Mouse (Mus musculus) embryonic facial prominence, embryonic 13.5 days (tissue): ENCODE results near the gene Epop. TPM values are rescaled to one million over a fixed set of nuclear protein-coding genes. Genes with fewer than 3 reads are reported as not detected.

Source experiments
- ATAC-seq: fragments of 200-750 bp; cut with Nextera tagmentation; 2 replicates; pipeline ENCODE4 v1.8.0; 2017; ENCODE audit warnings: low read depth; ENCODE audit not compliant: insufficient number of reproducible peaks, insufficient read depth, low FRiP score, low TSS enrichment
- H3K27ac ChIP-seq: fragments of 300-500 bp; sonication (generic); 2 replicates; pipeline ENCODE4 v1.5.1; 2015; ENCODE audit warnings: moderate library complexity, mild to moderate bottlenecking, inconsistent platforms
- H3K27me3 ChIP-seq: fragments of 300-500 bp; sonication (generic); 2 replicates; pipeline ENCODE4 v1.6.1; 2015; ENCODE audit warnings: mild to moderate bottlenecking, inconsistent platforms
- H3K36me3 ChIP-seq: fragments of 300-500 bp; sonication (generic); 2 replicates; pipeline ENCODE4 v1.6.1; 2015; ENCODE audit warnings: mild to moderate bottlenecking, inconsistent platforms
- H3K4me1 ChIP-seq: fragments of 300-500 bp; sonication (generic); 2 replicates; pipeline ENCODE4 v1.6.1; 2015; ENCODE audit warnings: inconsistent platforms
- H3K4me2 ChIP-seq: fragments of 300-500 bp; sonication (generic); 2 replicates; pipeline ENCODE4 v1.6.1; 2015; ENCODE audit warnings: moderate library complexity, mild to moderate bottlenecking, inconsistent platforms
- H3K4me3 ChIP-seq: fragments of 300-500 bp; sonication (generic); 2 replicates; pipeline ENCODE4 v1.5.1; 2015; ENCODE audit warnings: mild to moderate bottlenecking, inconsistent platforms
- H3K9ac ChIP-seq: fragments of 300-500 bp; sonication (generic); 2 replicates; pipeline ENCODE4 v1.6.1; 2015; ENCODE audit warnings: mild to moderate bottlenecking, inconsistent platforms
- H3K9me3 ChIP-seq: fragments of 300-500 bp; sonication (generic); 2 replicates; pipeline ENCODE4 v1.6.1; 2016; ENCODE audit warnings: inconsistent platforms
- WGBS: fragments of 180-500 bp; shearing (Covaris S2); methylation state at CpG from one replicate; pipeline ENCODE4 v1.1.7; 2015; ENCODE audit warnings: mixed read lengths; 5-methylcytosine and 5-hydroxymethylcytosine counted together
- polyA plus RNA-seq: library from polyadenylated mRNA; unstranded; fragments of >200 nt; fragmentation: Nextera tagmentation; extraction: Ambion mirVana; gene quantifications from 2 replicates; pipeline ENCODE4 v1.2.1, GENCODE M21; 2015

Gene Epop
- polyA plus RNA-seq, 1 experiment from 2014 or later: 7.2 TPM

DNA sequence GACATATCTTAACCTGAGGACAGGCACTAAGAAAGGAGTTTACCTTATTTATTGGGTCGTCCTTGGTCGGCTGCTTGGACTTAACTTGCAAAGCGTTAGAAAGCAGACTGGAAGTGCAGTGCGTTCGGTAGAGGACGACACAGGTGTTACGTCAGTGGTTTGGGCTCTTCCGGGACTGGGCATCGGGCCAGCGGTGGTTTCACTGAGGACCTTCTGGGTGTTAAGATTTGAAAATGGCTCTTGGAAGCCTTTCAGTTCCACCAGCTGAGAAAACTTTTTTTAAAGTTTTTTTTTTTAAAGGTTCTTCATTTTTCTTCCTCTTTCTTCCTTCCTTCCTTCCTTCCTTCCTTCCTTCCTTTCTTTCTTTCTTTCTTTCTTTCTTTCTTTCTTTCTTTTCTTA is 25.6 kb downstream of the Epop start:
- 78% methylated on average over 10 of the region's 10 CpGs for WGBS
- ATAC-seq: no peak
- H3K9ac ChIP-seq: no peak overlapping the region
- H3K4me1 ChIP-seq: no peaks in the 10 kb centered on the region
- H3K4me3 ChIP-seq: no peak overlapping the region
- H3K27ac ChIP-seq: no peak overlapping the region
- no peaks in the 10 kb centered on the region for H3K36me3 ChIP-seq
- H3K9me3 ChIP-seq: no peaks in the 10 kb centered on the region
- peaks cover 6% of the 10 kb centered on the region; the same call in 1 of the 2 replicates for H3K27me3 ChIP-seq
- no peak overlapping the region for H3K4me2 ChIP-seq

DNA sequence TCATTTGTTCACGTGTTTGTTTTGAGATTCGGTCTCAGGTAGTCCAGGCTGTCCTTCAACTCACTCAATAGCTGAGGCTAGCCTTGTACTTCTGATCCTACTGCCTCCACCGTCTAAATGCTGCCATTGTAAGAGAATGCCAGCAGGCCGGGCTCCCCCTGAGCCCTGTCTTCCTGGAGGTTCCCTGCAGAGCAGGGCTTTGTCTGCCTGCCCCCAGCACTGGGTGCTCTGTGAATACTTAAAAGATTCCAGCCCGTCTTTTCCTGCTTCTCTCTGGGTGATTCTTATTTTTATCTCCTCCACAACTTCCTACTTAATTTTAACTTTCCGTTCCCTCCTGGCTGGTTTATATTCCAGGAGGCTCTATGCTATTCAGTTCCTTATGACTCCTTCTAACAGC is 27.3 kb downstream of the Epop start:
- ATAC-seq: no peak
- no peak overlapping the region for H3K9ac ChIP-seq
- 24% methylated on average over 6 of the region's 6 CpGs for WGBS

DNA sequence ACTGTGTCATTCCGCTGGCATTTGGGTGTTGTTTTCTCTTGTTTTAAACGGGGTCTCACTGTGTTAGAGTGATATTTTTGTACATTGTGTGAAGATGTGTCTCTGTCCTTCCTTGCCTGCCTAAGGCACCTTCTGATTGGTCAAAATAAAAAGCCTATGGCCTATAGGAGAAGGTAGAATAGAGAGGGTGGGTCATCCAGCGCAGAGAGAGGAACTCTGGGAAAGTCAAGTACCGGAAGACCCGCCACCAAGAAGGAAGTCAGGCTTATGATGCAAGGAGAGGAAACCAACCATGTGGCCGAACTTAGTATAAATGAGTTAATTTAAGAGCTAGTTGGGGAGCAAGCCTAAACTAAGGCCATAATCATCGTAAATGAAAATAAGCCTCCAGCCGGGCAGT is 30.4 kb downstream of the Epop start:
- WGBS: 90% methylated on average over 8 of the region's 8 CpGs
- Histone ChIP-seq H3K36me3 (no peaks in the 10 kb centered on the region), H3K27me3 (no peaks in the 10 kb centered on the region), H3K27ac (no peak overlapping the region), H3K9me3 (no peaks in the 10 kb centered on the region), H3K4me2 (no peak overlapping the region), H3K9ac (no peak overlapping the region), H3K4me1 (no peaks in the 10 kb centered on the region), H3K4me3 (no peak overlapping the region)
- no peak for ATAC-seq

More for the DNA sequence above, 27.3 kb downstream of the Epop start:
- no peak overlapping the region for H3K4me3 ChIP-seq
- no peaks in the 10 kb centered on the region for H3K9me3 ChIP-seq
- H3K27me3 ChIP-seq: no peaks in the 10 kb centered on the region
- H3K4me1 ChIP-seq: no peaks in the 10 kb centered on the region
- no peaks in the 10 kb centered on the region for H3K36me3 ChIP-seq
- no peak overlapping the region for H3K27ac ChIP-seq
- H3K4me2 ChIP-seq: no peak overlapping the region

DNA sequence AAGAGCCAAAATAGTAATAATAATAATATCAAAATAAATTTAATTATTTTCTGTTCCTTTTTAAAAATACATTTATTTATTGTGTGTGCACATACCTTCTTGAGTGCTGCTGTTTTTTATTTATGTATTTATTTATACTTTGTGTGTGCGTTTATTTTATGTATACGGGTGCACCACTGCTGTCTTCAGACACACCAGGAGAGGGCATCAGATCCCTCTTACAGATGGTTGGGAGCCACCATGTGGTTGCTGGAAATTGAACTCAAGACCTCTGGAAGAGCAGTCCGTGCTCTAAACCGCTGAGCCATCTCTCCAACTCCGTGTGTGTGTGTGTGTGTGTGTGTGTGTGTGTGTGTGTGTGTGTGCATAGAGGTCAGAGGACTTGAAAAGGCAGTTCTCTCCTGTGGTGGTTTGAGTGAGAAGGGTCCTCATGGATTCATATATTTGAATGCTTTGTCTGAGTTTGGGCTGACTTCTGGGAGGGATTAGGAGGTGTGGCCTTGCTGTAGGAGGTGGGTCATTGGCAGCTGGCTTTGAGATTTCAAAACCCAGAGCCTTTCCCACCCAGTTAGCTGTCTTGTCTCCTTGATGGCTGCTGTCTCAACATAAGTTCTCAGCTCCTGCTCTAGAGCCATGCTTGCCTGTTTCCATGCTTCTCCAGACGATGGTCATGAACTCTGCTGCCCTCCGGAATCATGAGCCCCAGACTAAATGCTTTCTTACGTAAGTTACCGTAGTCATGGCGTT is 31.4 kb downstream of the Epop start:
- Histone ChIP-seq H3K9me3 (no peaks in the 10 kb centered on the region), H3K4me1 (no peaks in the 10 kb centered on the region)
- WGBS: 78% methylated on average over 10 of the region's 10 CpGs

DNA sequence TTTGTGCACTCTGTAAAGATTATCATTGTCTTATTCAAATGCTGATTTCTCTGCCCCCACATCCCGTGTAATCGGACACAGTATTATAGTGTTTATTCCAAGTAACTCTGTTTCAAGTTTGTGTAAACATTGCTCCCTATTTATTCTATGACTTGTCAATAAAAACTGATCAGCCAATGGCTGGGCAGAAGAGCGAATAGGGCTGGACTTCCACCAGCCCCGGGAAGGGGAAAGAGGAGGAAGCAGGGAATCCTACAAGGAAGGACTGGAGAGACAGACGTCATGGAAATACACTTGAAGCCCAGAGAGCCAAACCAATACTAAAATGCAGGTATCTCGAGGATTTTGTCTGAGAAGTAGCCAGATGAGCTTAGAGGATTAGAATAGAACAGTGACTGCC is 35.4 kb downstream of the Epop start:
- H3K4me2 ChIP-seq: no peak overlapping the region; the same call in 1 of the 2 replicates
- H3K4me1 ChIP-seq: peaks cover 10% of the 10 kb centered on the region
- no peaks in the 10 kb centered on the region for H3K36me3 ChIP-seq
- no peak overlapping the region for H3K9ac ChIP-seq
- no peak overlapping the region; the same call in 1 of the 2 replicates for H3K4me3 ChIP-seq
- no peaks in the 10 kb centered on the region for H3K9me3 ChIP-seq
- no peak overlapping the region for H3K27ac ChIP-seq
- WGBS: 54% methylated on average over 6 of the region's 6 CpGs
- H3K27me3 ChIP-seq: peaks cover 6% of the 10 kb centered on the region
- ATAC-seq: no peak

More for the DNA sequence above, 31.4 kb downstream of the Epop start:
- Histone ChIP-seq H3K9ac (no peak overlapping the region), H3K4me2 (no peak overlapping the region), H3K27me3 (no peaks in the 10 kb centered on the region), H3K4me3 (no peak overlapping the region), H3K27ac (no peak overlapping the region), H3K36me3 (no peaks in the 10 kb centered on the region)
- no peak for ATAC-seq

DNA sequence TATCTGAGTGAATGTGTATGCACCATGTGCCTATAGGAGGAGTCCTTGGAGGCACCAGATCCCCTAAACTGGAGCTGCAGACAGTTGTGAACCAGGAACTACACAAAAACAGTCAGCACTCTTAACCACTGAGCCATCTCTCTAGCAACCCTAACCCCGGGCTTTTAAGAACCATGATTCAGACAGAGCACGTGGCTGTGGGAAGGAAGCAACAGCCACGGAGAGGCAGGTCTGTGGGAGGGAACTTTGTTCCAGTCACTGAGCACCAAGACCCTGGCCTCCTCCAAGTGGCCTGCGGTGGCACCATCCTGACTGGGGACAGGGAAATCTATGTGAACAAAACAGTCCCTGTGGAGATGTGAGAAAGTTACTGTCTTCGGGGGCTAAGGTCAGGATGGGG is 37.6 kb downstream of the Epop start:
- Histone ChIP-seq H3K4me3 (no peak overlapping the region), H3K27ac (no peak overlapping the region), H3K4me2 (no peak overlapping the region), H3K27me3 (peaks cover 6% of the 10 kb centered on the region), H3K9ac (no peak overlapping the region), H3K36me3 (no peaks in the 10 kb centered on the region), H3K9me3 (no peaks in the 10 kb centered on the region), H3K4me1 (peaks cover 12% of the 10 kb centered on the region)
- ATAC-seq: no peak
- WGBS: 30% methylated on average over 5 of the region's 5 CpGs

DNA sequence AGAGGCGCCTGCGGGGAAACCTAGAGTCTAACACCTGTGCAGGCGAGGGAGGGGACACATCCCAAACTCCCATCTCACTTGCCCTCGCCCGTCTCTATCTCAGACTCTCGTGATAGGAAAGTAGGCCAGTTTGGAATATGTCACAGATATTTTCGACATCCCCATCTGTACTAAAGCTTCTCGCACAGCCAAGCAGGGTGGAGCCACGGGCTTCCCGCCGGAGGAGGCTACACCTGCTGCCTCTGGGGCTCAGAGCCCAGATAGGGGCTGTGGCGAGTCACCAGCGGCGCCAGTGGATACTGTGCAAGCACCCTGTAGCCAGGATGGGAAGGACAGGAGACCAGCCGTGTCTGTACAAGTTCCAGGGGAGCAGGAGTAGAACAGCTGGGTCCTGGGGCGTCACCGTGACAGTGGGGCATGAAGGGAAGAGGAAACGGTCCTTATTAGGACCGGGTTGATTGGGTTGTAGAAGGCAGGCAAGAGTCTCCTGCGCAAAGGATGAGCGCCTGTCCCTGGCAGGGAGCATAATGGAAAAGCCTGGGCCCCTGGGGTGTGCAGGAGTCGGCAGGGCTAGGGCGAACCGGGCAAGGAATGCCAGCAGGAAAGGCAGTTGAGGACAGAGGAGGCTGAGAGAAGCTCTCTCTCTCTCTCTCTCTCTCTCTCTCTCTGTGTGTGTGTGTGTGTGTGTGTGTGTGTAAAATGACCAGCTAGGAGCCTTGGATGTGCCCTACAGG is 39.1 kb downstream of the Epop start:
- 0 out of 2 replicates have a peak, but pooled peaks have one; percentile 52 for ATAC-seq
- Histone ChIP-seq H3K36me3 (no peaks in the 10 kb centered on the region), H3K9me3 (no peaks in the 10 kb centered on the region), H3K27ac (no peak overlapping the region), H3K9ac (no peak overlapping the region), H3K4me2 (peak overlapping the region; percentile 14; the same call in 1 of the 2 replicates), H3K4me3 (no peak overlapping the region), H3K27me3 (peaks cover 6% of the 10 kb centered on the region), H3K4me1 (peaks cover 12% of the 10 kb centered on the region)
- WGBS: 28% methylated on average over 24 of the region's 24 CpGs

DNA sequence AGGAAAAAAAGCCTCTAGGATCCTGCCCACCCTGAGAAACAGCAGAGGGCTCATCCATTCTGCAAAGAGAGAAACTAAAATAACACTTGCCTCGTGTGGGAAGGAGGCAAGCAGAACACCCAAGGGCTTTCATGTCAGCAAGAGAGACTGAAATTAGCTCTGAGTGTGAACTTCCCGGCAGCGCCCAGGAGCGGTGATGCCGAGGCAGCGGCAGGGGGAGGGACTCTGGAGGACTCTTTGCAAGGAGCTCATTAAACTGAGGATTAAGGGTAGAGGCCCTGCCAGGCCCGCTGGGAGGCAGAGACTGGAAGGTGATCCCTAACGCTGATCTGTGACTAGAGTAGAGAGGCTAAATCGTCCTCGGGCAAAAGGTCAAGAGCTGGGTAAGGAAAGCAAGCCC is 40.3 kb downstream of the Epop start:
- no peak overlapping the region for H3K27ac ChIP-seq
- no peak for ATAC-seq
- peak overlapping the region; percentile 14; the same call in 1 of the 2 replicates for H3K4me2 ChIP-seq
- peaks cover 12% of the 10 kb centered on the region for H3K4me1 ChIP-seq
- 3% methylated on average over 10 of the region's 10 CpGs for WGBS
- 0 out of 2 replicates have a peak overlapping the region, but pooled peaks have one; percentile 16 for H3K9ac ChIP-seq
- no peaks in the 10 kb centered on the region for H3K36me3 ChIP-seq
- peaks cover 6% of the 10 kb centered on the region for H3K27me3 ChIP-seq
- H3K4me3 ChIP-seq: no peak overlapping the region
- no peaks in the 10 kb centered on the region for H3K9me3 ChIP-seq

DNA sequence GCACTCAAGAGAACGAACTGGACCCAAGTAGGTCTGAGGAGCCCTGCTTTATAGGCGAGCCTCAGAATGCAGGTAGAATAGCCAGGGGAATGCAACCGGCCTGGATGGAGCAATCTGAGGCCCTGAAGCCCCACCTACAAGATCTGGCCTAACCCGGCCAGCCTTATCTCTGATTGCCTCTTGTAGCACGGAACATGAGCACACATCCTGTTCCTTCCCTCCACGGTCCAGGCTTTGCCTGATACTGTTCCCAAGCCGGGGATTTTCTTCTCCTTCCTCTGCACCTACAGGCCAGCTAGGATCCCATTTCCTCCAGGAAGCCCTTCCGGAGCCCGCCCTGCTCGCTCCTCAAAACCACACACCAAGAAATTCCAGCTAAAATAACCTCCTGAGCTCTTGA is 43.6 kb downstream of the Epop start:
- peaks cover 12% of the 10 kb centered on the region for H3K4me1 ChIP-seq
- no peak overlapping the region for H3K27ac ChIP-seq
- H3K9me3 ChIP-seq: no peaks in the 10 kb centered on the region
- H3K27me3 ChIP-seq: peaks cover 6% of the 10 kb centered on the region
- no peak overlapping the region for H3K4me3 ChIP-seq
- H3K36me3 ChIP-seq: no peaks in the 10 kb centered on the region
- no peak overlapping the region for H3K9ac ChIP-seq
- ATAC-seq: no peak
- 58% methylated on average over 10 of the region's 10 CpGs for WGBS
- H3K4me2 ChIP-seq: no peak overlapping the region

DNA sequence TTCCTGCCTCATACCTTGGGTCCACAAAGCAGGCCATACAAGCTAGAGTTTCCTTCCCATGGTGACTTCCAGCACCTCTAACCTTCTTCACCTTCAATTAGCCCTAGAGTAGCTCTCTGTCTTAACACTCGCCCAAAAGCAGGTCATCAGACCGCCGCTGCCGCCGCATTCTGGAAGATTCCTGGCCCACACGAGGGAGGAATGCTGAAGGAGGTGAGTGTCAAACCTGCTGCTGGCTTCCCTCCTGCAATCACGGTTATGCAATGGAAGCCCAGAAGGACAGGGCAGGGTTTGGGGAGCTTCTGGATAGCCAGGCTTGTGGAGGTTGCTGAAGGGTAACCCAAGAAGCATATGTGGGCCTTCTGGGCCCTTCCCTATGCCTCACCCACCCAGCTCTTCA is 45.0 kb downstream of the Epop start:
- Histone ChIP-seq H3K4me1 (peaks cover 6% of the 10 kb centered on the region), H3K4me2 (no peak overlapping the region), H3K9me3 (no peaks in the 10 kb centered on the region), H3K9ac (0 out of 2 replicates have a peak overlapping the region, but pooled peaks have one; percentile 16), H3K27me3 (no peaks in the 10 kb centered on the region), H3K27ac (no peak overlapping the region), H3K4me3 (no peak overlapping the region), H3K36me3 (no peaks in the 10 kb centered on the region)
- WGBS: 74% methylated on average over 7 of the region's 7 CpGs
- ATAC-seq: no peak

DNA sequence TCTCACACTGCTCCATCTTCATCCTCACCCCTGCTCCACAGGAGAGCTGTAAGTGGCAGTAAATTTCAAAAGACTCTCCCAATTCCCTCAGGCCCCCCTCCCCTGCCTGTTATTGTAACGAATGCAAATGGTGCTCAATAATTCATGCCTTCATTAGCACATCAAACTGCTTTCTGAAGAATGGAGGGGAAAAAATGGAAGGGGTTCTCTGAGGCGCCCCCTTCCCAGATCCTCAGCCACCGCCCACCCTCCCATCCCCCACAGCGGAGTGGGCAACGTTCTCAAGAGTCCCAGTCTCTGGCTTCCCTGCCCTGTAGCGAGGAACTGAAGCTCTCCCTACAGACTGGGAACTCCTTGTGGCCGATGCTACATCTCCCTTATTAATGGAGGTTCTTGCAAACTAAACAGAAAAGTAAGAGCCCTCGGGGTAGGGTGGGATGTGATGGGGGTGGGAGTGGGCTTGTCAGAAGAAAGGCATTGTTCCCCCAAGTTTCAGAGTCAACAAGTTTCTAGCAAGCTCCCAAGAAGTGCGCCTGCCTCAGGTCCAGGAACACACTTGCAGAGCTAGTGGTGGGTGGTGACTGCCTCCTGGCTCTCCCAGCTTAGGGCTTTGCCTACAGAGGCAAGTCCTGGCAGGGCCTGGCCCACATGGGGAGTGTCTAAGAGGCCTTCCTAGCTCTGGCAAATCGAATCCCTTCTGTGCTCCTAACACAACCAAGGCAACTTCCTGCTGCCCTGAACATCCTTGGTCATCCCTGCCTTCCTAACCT is 50.2 kb downstream of the Epop start:
- Histone ChIP-seq H3K27ac (peak overlapping the region; percentile 60), H3K27me3 (peaks cover 45% of the 10 kb centered on the region), H3K4me1 (peaks cover 31% of the 10 kb centered on the region), H3K4me3 (no peak overlapping the region), H3K4me2 (no peak overlapping the region), H3K9me3 (no peaks in the 10 kb centered on the region), H3K36me3 (no peaks in the 10 kb centered on the region), H3K9ac (no peak overlapping the region)
- no peak for ATAC-seq
- 13% methylated on average over 10 of the region's 10 CpGs for WGBS
